Mouse (Mus musculus): ENCODE data around the gene Klhl10. TPM values are rescaled to one million over a fixed set of nuclear protein-coding genes. Genes with fewer than 3 reads are reported as not detected.

The Klhl10 gene
- polyA plus RNA-seq (2012; rRNA removed) (1.9 and 2.5 TPM in 2 replicates), polyA plus RNA-seq (2014; fragmentation: Nextera tagmentation; extraction: Ambion mirVana) (0.74 and 1.0 TPM in 2 replicates)

DNA sequence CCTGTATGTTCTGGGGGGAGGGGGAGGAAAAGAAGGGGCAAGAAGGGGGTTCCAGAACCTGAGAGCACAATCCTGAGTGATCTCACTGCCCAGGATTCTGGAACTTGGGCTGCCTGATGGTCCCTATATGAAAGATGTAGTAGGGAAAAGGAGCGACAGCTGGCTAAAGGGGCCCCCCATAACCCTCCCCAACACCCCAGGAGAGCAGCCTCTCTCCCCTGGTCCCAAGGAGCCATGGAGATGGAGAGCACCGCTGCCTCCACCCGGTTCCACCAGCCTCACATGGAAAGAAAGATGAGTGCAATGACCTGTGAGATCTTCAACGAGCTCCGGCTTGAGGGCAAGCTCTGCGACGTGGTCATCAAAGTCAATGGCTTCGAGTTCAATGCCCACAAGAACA lies at the start of gene Klhl10, which contains the start of gene Nt5c3b:
Gene Klhl10, plus strand, starts transcription at position 121 of the 400 bp plus-strand sequence.
Gene Nt5c3b, minus strand, starts transcription at position 12 of the 400 bp plus-strand sequence.
- Histone ChIP-seq H3K4me1 (ENCODE audit: control insufficient read depth, insufficient read depth, low read length) (peaks cover 11% of the 10 kb centered on the region), H3K4me2 (replicated peaks; ENCODE audit: low read depth, low read length, severe bottlenecking) (peak within 1 kb of the TSS; percentile 59), H3K27ac (replicated peaks; ENCODE audit: low read depth, low read length) (peak within 1 kb of the TSS; percentile 74), H3K27me3 (ENCODE audit: control insufficient read depth, insufficient read depth, low read length) (no peaks in the 10 kb centered on the region), H3K4me3 (replicated peaks; ENCODE audit: low read length) (peak within 1 kb of the TSS; percentile 84), H3K9me3 (ENCODE audit: control insufficient read depth, low read length) (no peaks in the 10 kb centered on the region), H3K36me3 (ENCODE audit: control insufficient read depth, insufficient read depth, low read length) (peaks cover 25% of the 10 kb centered on the region), H3K9ac (ENCODE audit: low read depth, low read length, severe bottlenecking) (peak within 1 kb of the TSS; percentile 92)
- ATAC-seq (ENCODE audit: low FRiP score, low read depth) (no peak), DNase-seq (ENCODE audit: low spot score) (no peak)
- TF ChIP-seq POLR2A (IDR thresholded peaks at IDR 0.05; ENCODE audit: borderline replicate concordance, extremely low read depth, insufficient read depth, insufficient read length): no peak
- 83% methylated on average over 8 of the region's 8 CpGs for WGBS

GRCm38 (mm10) chr11:100392958-100393357 lies 48.8 kb upstream of the Klhl10 start:
- DNase-seq (ENCODE audit: low spot score): no peak
- Histone ChIP-seq H3K9ac (ENCODE audit: low read depth, low read length, severe bottlenecking) (no peak overlapping the region), H3K4me1 (ENCODE audit: control insufficient read depth, insufficient read depth, low read length) (peaks cover 32% of the 10 kb centered on the region), H3K9me3 (ENCODE audit: control insufficient read depth, low read length) (no peaks in the 10 kb centered on the region), H3K36me3 (ENCODE audit: control insufficient read depth, insufficient read depth, low read length) (peaks cover 3% of the 10 kb centered on the region; the same call in 1 of the 2 replicates), H3K27ac (replicated peaks; ENCODE audit: low read depth, low read length) (no peak overlapping the region), H3K27me3 (ENCODE audit: control insufficient read depth, insufficient read depth, low read length) (no peaks in the 10 kb centered on the region), H3K4me2 (replicated peaks; ENCODE audit: low read depth, low read length, severe bottlenecking) (no peak overlapping the region), H3K4me3 (replicated peaks; ENCODE audit: low read length) (no peak overlapping the region)
- ATAC-seq (ENCODE audit: low FRiP score, low read depth): no peak
- no peak for TF ChIP-seq POLR2A (IDR thresholded peaks at IDR 0.05; ENCODE audit: borderline replicate concordance, extremely low read depth, insufficient read depth, insufficient read length)
- 73% methylated on average over 5 of the region's 5 CpGs for WGBS

DNA sequence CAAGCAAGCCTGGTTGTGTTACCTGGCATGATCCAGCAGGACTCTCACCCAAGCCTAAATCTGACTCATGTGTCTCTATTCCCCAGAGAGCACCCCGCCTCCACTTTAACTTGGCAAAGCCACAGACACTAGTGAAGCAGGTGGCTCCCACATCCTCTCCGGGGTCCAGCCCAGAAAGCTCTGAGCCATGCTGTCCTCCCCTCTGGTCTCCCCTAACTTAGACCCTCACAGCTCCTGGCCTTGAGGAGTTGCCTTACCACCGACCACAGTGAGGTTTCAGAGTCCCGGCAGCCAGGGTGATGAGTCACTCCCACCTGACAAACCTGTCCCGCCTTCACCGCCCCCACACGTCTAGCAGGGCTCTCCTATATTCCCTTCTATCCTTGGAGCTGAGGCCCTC lies 48.0 kb upstream of the Klhl10 start:
- H3K27ac ChIP-seq (replicated peaks; ENCODE audit: low read depth, low read length): no peak overlapping the region
- H3K4me2 ChIP-seq (replicated peaks; ENCODE audit: low read depth, low read length, severe bottlenecking): no peak overlapping the region
- no peak for TF ChIP-seq POLR2A (IDR thresholded peaks at IDR 0.05; ENCODE audit: borderline replicate concordance, extremely low read depth, insufficient read depth, insufficient read length)
- no peak for ATAC-seq (ENCODE audit: low FRiP score, low read depth)
- peaks cover 26% of the 10 kb centered on the region for H3K4me1 ChIP-seq (ENCODE audit: control insufficient read depth, insufficient read depth, low read length)
- H3K4me3 ChIP-seq (replicated peaks; ENCODE audit: low read length): no peak overlapping the region
- H3K9ac ChIP-seq (ENCODE audit: low read depth, low read length, severe bottlenecking): no peak overlapping the region
- no peak for DNase-seq (ENCODE audit: low spot score)
- no peaks in the 10 kb centered on the region for H3K9me3 ChIP-seq (ENCODE audit: control insufficient read depth, low read length)
- 54% methylated on average over 7 of the region's 7 CpGs for WGBS
- no peaks in the 10 kb centered on the region for H3K27me3 ChIP-seq (ENCODE audit: control insufficient read depth, insufficient read depth, low read length)
- H3K36me3 ChIP-seq (ENCODE audit: control insufficient read depth, insufficient read depth, low read length): peaks cover 3% of the 10 kb centered on the region; the same call in 1 of the 2 replicates

DNA sequence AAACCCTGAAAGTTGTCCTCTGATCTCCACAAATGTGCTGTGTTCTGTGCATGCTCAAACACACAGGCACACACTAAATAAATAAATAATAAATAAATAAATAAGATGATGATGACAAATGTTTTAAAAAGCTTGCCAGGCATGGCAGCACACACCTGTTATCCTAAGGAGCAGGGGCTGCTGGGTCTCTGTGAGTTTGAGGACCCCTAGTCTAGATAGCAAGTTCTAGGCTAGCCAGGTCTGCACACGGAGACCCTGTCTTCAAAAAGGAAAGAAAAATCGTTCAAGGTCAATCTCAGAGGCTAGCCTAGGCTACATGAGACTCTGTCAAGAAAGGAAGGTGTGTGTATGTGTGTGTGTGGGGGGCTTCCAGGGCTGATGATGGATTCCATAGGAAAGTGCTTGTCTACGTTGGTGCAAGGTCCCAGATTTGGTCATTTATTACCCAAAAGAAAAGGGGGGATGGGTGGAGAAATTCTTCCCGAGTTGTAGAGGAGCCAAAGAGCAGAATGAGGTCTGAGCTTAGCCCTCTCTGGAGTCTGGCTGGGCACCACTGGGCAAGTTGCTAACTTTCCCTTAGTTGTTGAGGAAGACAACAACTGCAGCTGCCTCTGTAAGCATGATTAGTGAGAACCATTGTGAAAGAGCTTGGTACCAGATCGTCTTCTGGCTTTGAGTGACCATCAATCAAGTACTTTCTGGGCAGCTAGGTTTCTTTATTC lies 47.2 kb upstream of the Klhl10 start:
- ATAC-seq (ENCODE audit: low FRiP score, low read depth) (no peak), DNase-seq (ENCODE audit: low spot score) (no peak)
- no peak overlapping the region for H3K4me3 ChIP-seq (replicated peaks; ENCODE audit: low read length)
- TF ChIP-seq POLR2A (IDR thresholded peaks at IDR 0.05; ENCODE audit: borderline replicate concordance, extremely low read depth, insufficient read depth, insufficient read length): no peak
- H3K9ac ChIP-seq (ENCODE audit: low read depth, low read length, severe bottlenecking): peak overlapping the region; percentile 72; the same call in 1 of the 2 replicates
- peak overlapping the region; percentile 80; the same call in 1 of the 2 replicates for H3K4me2 ChIP-seq (replicated peaks; ENCODE audit: low read depth, low read length, severe bottlenecking)
- peaks cover 3% of the 10 kb centered on the region; the same call in 1 of the 2 replicates for H3K36me3 ChIP-seq (ENCODE audit: control insufficient read depth, insufficient read depth, low read length)
- no peaks in the 10 kb centered on the region for H3K27me3 ChIP-seq (ENCODE audit: control insufficient read depth, insufficient read depth, low read length)
- H3K4me1 ChIP-seq (ENCODE audit: control insufficient read depth, insufficient read depth, low read length): peaks cover 24% of the 10 kb centered on the region
- H3K9me3 ChIP-seq (ENCODE audit: control insufficient read depth, low read length): no peaks in the 10 kb centered on the region
- 57% methylated on average over 5 of the region's 5 CpGs for WGBS
- no peak overlapping the region for H3K27ac ChIP-seq (replicated peaks; ENCODE audit: low read depth, low read length)

GRCm38 (mm10) chr11:100395200-100395599 lies 46.5 kb upstream of the Klhl10 start:
- no peaks in the 10 kb centered on the region for H3K9me3 ChIP-seq (ENCODE audit: control insufficient read depth, low read length)
- H3K9ac ChIP-seq (ENCODE audit: low read depth, low read length, severe bottlenecking): peak overlapping the region; percentile 72; the same call in 1 of the 2 replicates
- peaks cover 24% of the 10 kb centered on the region for H3K4me1 ChIP-seq (ENCODE audit: control insufficient read depth, insufficient read depth, low read length)
- peak overlapping the region; percentile 80 for H3K4me2 ChIP-seq (replicated peaks; ENCODE audit: low read depth, low read length, severe bottlenecking)
- ATAC-seq (ENCODE audit: low FRiP score, low read depth) (no peak), DNase-seq (ENCODE audit: low spot score) (no peak)
- no peak for TF ChIP-seq POLR2A (IDR thresholded peaks at IDR 0.05; ENCODE audit: borderline replicate concordance, extremely low read depth, insufficient read depth, insufficient read length)
- no peaks in the 10 kb centered on the region for H3K27me3 ChIP-seq (ENCODE audit: control insufficient read depth, insufficient read depth, low read length)
- peaks cover 3% of the 10 kb centered on the region; the same call in 1 of the 2 replicates for H3K36me3 ChIP-seq (ENCODE audit: control insufficient read depth, insufficient read depth, low read length)
- 26% methylated on average over 11 of the region's 11 CpGs for WGBS
- H3K27ac ChIP-seq (replicated peaks; ENCODE audit: low read depth, low read length): no peak overlapping the region; the same call in 1 of the 2 replicates
- H3K4me3 ChIP-seq (replicated peaks; ENCODE audit: low read length): peak overlapping the region; percentile 70; the same call in 1 of the 2 replicates

All from limb, embryonic 14.5 days (tissue).